In the genomic region with DNA sequence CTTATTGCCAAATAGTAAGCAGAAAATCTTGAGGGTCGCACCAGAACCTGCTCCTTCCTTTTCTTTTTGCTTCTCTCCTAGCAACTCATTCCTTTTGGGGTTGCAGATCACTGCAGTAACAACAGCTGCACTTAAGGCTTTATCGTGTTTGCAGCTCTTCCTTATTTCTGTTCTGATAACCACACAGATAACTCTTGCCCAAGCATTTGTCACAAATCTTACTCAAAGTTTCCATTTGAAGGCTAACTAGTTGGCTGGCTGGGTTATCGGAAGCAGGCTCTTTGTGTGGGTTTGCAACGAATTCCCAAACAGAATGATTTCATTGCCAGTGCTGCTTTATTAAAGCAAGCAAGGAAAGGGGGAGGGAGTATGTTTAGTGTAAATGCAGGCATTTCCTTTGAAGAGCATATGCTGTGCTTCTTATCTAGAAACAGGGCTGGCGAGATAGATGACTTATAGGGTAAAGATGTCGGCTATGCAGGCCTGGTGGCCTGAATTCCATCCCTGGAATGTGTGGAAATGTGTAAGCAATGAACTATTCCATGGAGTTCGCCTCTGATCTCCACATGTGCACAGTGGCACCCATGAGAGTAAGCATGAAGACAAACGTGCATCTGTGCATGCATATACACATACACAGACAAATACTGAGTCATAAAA, we compare ENCODE assay signal across 31 mouse cellular contexts. TPM values are rescaled to one million over a fixed set of nuclear protein-coding genes. Genes with fewer than 3 reads are reported as not detected.
DNase-seq lines count a peak whose midpoint lies in the region; ATAC-seq lines count a peak whose summit lies in the region.
"Had no signal": no experiment of that assay in that cellular context is flagged by ENCODE, and none has a peak within 500 bp of the region (broad histone marks: within the 10 kb centered on the region; RNA-seq: fewer than 3 reads in every experiment).

No protein-coding gene starts in this region.

- no peak overlapping the region for H3K9ac ChIP-seq in heart, embryonic 12.5 days
- no peak overlapping the region for H3K9ac ChIP-seq in heart, embryonic 11.5 days (ENCODE audit: low read depth, low read length)
- H3K9ac ChIP-seq in hindbrain, embryonic 16.5 days (ENCODE audit: low read depth, low read length): no peak overlapping the region
- H3K9ac ChIP-seq in kidney, embryonic 15.5 days: no peak overlapping the region
- H3K9ac ChIP-seq: forebrain, embryonic 12.5 days; heart, embryonic 15.5 days; hindbrain, embryonic 14.5 days; limb, embryonic 15.5 days; liver, embryonic 13.5 days had no signal

- H3K9me3 ChIP-seq in heart, embryonic 12.5 days (replicated peaks): no peaks in the 10 kb centered on the region
- no peaks in the 10 kb centered on the region for H3K9me3 ChIP-seq in heart, embryonic 11.5 days (replicated peaks; ENCODE audit: control insufficient read depth, low read length)
- H3K9me3 ChIP-seq in hindbrain, embryonic 16.5 days (ENCODE audit: control insufficient read depth, low read length): no peaks in the 10 kb centered on the region
- no peaks in the 10 kb centered on the region for H3K9me3 ChIP-seq in kidney, embryonic 15.5 days (replicated peaks)
- H3K9me3 ChIP-seq: forebrain, embryonic 12.5 days; heart, embryonic 15.5 days; limb, embryonic 10.5 days; limb, embryonic 15.5 days; liver, embryonic 13.5 days had no signal

- H3K27ac ChIP-seq in heart, embryonic 12.5 days (ENCODE audit: poor library complexity, severe bottlenecking): no peak overlapping the region
- no peak overlapping the region for H3K27ac ChIP-seq in heart, embryonic 11.5 days (ENCODE audit: low read depth, low read length)
- no peak overlapping the region for H3K27ac ChIP-seq in hindbrain, embryonic 16.5 days (ENCODE audit: low read depth, low read length)
- no peak overlapping the region for H3K27ac ChIP-seq in kidney, embryonic 15.5 days
- H3K27ac ChIP-seq: forebrain, embryonic 12.5 days; heart, embryonic 15.5 days; hindbrain, embryonic 14.5 days; limb, embryonic 10.5 days; limb, embryonic 15.5 days; liver, embryonic 13.5 days had no signal

- H3K36me3 ChIP-seq in heart, embryonic 12.5 days: no peaks in the 10 kb centered on the region
- no peaks in the 10 kb centered on the region for H3K36me3 ChIP-seq in heart, embryonic 11.5 days (ENCODE audit: control insufficient read depth, insufficient read depth, low read length)
- H3K36me3 ChIP-seq in hindbrain, embryonic 16.5 days (ENCODE audit: control insufficient read depth, insufficient read depth, low read length): no peaks in the 10 kb centered on the region
- no peaks in the 10 kb centered on the region for H3K36me3 ChIP-seq in kidney, embryonic 15.5 days
- H3K36me3 ChIP-seq: forebrain, embryonic 12.5 days; heart, embryonic 15.5 days; limb, embryonic 10.5 days; limb, embryonic 15.5 days; liver, embryonic 13.5 days had no signal

- H3K4me3 ChIP-seq in heart, embryonic 12.5 days: no peak overlapping the region
- no peak overlapping the region for H3K4me3 ChIP-seq in heart, embryonic 11.5 days (ENCODE audit: low read depth, low read length)
- no peak overlapping the region for H3K4me3 ChIP-seq in hindbrain, embryonic 16.5 days (ENCODE audit: low read length)
- no peak overlapping the region for H3K4me3 ChIP-seq in kidney, embryonic 15.5 days (replicated peaks)
- H3K4me3 ChIP-seq: forebrain, embryonic 12.5 days; heart, embryonic 15.5 days; limb, embryonic 10.5 days; limb, embryonic 15.5 days; liver, embryonic 13.5 days had no signal

- H3K4me1 ChIP-seq in heart, embryonic 12.5 days (replicated peaks): peaks cover 13% of the 10 kb centered on the region
- H3K4me1 ChIP-seq in heart, embryonic 11.5 days (ENCODE audit: control insufficient read depth, insufficient read depth, low read length): no peaks in the 10 kb centered on the region
- H3K4me1 ChIP-seq in hindbrain, embryonic 16.5 days (ENCODE audit: control insufficient read depth, insufficient read depth, low read depth, low read length): no peaks in the 10 kb centered on the region
- no peaks in the 10 kb centered on the region for H3K4me1 ChIP-seq in kidney, embryonic 15.5 days
- H3K4me1 ChIP-seq: forebrain, embryonic 12.5 days; limb, embryonic 10.5 days; limb, embryonic 15.5 days; liver, embryonic 13.5 days had no signal

- no peak for ATAC-seq in heart, embryonic 12.5 days (ENCODE audit: insufficient number of reproducible peaks, low FRiP score)
- no peak; the same call in 1 of the 2 replicates for ATAC-seq in heart, embryonic 11.5 days (replicated peaks; ENCODE audit: insufficient number of reproducible peaks, low FRiP score, low TSS enrichment)
- no peak for ATAC-seq in hindbrain, embryonic 16.5 days
- no peak for ATAC-seq in kidney, embryonic 15.5 days (replicated peaks; ENCODE audit: low FRiP score)
- ATAC-seq: inflammation-experienced regulatory T-cells, adult 6 months; midbrain, embryonic 16.5 days; Patski had no signal

- 29% methylated on average over 8 of the region's 8 CpGs for WGBS in heart, embryonic 12.5 days
- WGBS in heart, embryonic 11.5 days (ENCODE audit: insufficient replicate concordance): 37% methylated on average over 8 of the region's 8 CpGs
- WGBS in hindbrain, embryonic 16.5 days: 78% methylated on average over 8 of the region's 8 CpGs
- WGBS in kidney, embryonic 15.5 days: 59% methylated on average over 8 of the region's 8 CpGs

- DNase-seq in 3T3-L1 (ENCODE audit: low read depth, low spot score) (peak; percentile 61), NIH3T3 (ENCODE audit: low read depth) (peak; percentile 13)
- peak; percentile 19 for DNase-seq in mesoderm, embryonic 11.5 days (ENCODE audit: low read depth, low spot score)
- DNase-seq: adrenal gland, postnatal 25 days; B cell, adult 2 months; cerebellum, adult 11-12 months; cerebellum, adult 9-11 months; gastrocnemius, postnatal 10 days; heart, postnatal 4 days; kidney, adult 11 months; kidney, postnatal 36 days; liver, embryonic 13.5 days; lung, adult 18-20 months; lung, postnatal 10 days; right cerebral cortex, postnatal 25 days; thymus, adult 18-20 months; thymus, postnatal 25 days had no signal

- no peaks in the 10 kb centered on the region for H3K27me3 ChIP-seq in heart, embryonic 12.5 days (replicated peaks)
- no peaks in the 10 kb centered on the region for H3K27me3 ChIP-seq in heart, embryonic 11.5 days (ENCODE audit: control insufficient read depth, insufficient read depth, low read length)
- no peaks in the 10 kb centered on the region; the same call in 1 of the 2 replicates for H3K27me3 ChIP-seq in hindbrain, embryonic 16.5 days (replicated peaks; ENCODE audit: control insufficient read depth, insufficient read depth, low read length)
- peaks cover 14% of the 10 kb centered on the region; the same call in 1 of the 2 replicates for H3K27me3 ChIP-seq in kidney, embryonic 15.5 days
- H3K27me3 ChIP-seq: CH12.LX; heart, embryonic 15.5 days; liver, embryonic 13.5 days had no signal

- peak overlapping the region; percentile 31; the same call in 1 of the 2 replicates for H3K4me2 ChIP-seq in heart, embryonic 12.5 days
- H3K4me2 ChIP-seq in heart, embryonic 11.5 days: no peak overlapping the region
- H3K4me2 ChIP-seq in hindbrain, embryonic 16.5 days (ENCODE audit: low read length): no peak overlapping the region
- H3K4me2 ChIP-seq in kidney, embryonic 15.5 days: no peak overlapping the region
- H3K4me2 ChIP-seq: forebrain, embryonic 12.5 days; heart, embryonic 15.5 days; hindbrain, embryonic 14.5 days; limb, embryonic 15.5 days; liver, embryonic 13.5 days; midbrain, embryonic 11.5 days had no signal

RNA-seq across cellular contexts. Expression of a gene that starts 32.6 kb away (rescaled TPM):
- 20.4 and 21.7 TPM in 2 replicates for polyA plus RNA-seq in heart, embryonic 12.5 days (2016; fragmentation: Nextera tagmentation; extraction: Ambion mirVana)
- 23.9 and 24.2 TPM in 2 replicates for polyA plus RNA-seq in heart, embryonic 11.5 days (2014; fragmentation: Nextera tagmentation; extraction: Ambion mirVana)
- polyA plus RNA-seq in hindbrain, embryonic 16.5 days (2015; fragmentation: Nextera tagmentation; extraction: Ambion mirVana): 49.7 and 52.1 TPM in 2 replicates
- polyA plus RNA-seq in kidney, embryonic 15.5 days (2015; fragmentation: Nextera tagmentation; extraction: Ambion mirVana): 20.8 and 20.9 TPM in 2 replicates
